Mouse (Mus musculus) left cerebral cortex, adult 11 months (tissue): ENCODE data around the gene Igsf8.

ENCODE experiments used
- DNase-seq: peaks from one replicate; pipeline ENCODE4 v3.0.0; 2022; ENCODE audit warnings: low spot score

Gene Igsf8

DNA sequence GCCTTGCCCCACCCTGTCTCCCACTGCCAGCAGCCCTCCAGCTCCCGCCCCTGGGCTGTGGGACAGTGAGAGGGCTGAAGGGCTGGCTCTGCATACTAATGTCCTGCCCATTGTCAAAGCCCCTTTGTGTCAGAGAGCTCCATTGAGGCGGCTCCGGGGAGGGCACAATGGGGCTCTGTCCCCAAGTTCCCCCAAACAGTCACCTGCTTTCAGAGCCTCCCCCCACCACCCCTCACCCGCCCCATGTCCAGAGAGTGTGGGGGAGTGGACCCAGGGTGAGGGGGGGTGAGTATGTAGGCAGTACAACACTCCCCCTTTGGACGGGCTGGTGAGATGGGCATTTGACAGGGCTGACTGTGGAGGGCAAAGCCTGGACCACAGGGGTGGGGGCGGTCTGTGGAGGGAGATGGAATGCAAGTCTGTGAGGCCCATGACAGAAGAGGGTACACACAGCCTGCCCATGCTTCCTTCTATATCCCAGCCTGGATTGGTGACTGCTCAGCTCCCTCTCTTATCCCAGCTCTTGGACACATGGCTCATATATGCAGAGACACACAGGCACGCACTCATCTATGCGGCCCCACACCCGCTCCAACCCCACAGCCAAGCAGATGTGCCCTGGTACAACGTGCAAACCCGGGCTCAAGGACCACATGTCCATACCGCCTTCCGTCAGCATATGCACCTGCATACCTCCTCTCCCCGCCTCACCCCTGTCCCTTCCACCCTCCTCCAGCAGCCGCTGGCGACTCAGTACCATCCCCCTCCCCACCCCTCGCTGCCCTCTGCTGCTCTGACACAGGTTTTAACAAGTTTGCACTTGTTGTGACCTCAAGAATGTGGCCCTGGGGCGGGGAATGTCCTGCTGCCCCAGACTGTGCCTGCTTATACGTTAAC, 88.7 kb downstream of the Igsf8 start:
- DNase-seq: peak; percentile 79

DNA sequence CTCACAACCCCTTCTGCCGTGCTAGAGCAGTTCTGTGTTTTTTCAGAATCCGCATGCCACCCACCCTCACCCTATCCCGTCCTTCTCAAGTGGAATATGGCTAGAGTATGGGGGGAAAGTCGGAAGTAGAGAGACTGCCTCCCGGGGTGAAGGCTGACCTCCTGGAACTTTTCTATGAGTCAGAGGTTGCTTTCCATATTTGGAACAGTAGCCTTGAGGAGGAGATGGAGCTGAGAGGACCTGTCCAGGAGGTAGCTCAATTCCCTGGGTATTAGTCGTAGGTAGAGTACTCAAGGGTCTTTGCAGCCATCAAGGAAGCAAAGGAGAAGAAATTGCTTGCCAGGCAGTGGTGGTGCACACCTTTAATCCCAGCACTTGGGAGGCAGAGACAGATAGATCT, 90.6 kb downstream of the Igsf8 start:
- DNase-seq: no peak

DNA sequence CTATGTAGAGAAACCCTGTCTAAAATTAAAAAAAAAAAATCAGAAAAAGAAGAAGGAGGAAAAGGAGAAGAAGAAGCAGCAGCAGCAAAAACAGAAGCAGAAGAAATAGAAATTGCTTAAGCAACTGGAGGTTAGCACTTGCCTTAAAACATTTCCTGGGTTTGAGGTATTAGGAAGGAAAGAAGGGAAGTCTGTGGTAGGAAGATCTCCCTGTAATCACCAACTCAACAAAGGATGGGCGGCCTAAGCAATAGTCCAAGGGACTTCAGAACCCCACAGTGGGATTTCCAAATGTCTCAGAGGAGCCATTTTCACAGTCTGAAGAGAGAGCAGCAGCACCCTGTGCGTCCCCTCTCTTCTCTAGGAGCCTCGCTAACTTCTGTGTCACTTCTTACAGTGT, 91.0 kb downstream of the Igsf8 start:
- DNase-seq: no peak

DNA sequence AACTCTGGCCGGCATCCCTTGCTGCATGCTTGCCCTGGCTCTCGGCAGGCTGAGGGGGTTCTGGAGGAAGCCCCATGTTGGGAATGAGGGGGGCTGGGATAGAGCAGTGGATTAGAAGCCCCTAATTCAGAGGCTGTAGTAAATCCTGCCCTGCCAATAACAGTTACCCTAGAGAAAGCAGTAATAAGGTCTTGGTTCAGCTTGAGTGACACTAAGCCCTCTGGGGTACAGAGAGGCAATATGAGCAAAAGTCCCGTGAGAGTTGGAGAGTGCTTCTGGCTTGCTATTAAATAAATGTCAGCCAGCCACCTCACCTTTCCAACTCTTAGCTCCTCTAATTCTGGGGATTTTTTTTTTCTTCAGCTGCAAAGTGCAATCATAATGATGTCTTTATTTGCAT, 93.9 kb downstream of the Igsf8 start:
- DNase-seq: no peak

DNA sequence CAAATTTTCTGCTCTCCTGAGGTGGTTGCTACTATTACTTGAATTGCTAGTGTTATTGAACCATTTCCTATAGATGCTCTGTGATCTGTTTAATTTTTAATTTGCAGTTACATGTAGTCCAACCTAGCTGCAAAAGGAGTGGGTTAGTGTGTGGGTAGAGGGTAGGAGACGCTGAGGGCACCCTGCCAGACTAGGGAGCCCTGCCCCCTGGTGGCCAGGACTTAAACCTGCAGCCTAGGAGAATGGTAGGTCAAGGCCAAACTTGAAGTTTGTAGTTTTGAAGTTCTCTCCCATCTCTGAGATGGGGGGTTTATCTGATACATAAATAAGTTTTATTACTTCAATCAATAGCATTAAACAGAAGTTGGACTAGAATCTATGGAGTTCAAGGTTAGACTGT, 96.1 kb downstream of the Igsf8 start:
- no peak for DNase-seq

DNA sequence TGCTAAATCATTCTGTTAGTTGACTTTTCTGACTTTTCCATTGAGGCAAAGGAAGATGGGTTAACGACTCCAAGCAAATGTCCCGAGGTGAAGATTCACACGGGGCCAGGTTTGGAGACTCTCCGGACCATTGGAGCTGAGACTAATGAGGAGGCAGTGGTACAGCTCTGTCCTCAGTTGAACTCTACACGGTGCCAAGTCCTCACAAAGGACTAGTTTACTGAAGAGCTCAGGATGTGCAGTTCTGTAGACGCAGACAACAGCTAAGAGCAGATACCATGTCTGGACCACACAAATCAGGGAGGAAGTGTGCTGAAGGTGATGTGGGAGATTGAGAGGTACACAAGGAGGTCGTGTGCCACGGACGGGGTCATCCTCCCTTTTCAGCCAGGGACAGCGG, 96.9 kb downstream of the Igsf8 start:
- no peak for DNase-seq

DNA sequence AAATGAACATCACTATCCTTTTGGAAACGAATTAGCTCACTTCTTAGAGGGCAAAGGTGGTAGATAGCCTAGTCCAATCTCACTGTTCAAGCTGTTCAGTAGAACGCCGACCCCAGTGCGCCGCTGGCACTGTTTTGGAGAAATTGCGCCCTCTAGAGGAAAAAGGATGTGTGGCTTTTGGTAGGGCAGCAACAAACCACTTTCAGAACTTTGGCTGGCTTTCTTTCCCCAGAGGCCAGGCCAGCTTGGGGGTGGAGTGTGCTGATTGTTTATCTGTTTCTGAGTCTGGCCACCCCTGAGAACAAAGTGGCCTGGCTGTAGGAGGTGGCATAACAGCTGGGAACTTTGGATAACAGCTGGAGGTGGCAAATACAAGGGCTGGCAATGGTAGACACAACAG, 103.2 kb downstream of the Igsf8 start:
- DNase-seq: no peak

DNA sequence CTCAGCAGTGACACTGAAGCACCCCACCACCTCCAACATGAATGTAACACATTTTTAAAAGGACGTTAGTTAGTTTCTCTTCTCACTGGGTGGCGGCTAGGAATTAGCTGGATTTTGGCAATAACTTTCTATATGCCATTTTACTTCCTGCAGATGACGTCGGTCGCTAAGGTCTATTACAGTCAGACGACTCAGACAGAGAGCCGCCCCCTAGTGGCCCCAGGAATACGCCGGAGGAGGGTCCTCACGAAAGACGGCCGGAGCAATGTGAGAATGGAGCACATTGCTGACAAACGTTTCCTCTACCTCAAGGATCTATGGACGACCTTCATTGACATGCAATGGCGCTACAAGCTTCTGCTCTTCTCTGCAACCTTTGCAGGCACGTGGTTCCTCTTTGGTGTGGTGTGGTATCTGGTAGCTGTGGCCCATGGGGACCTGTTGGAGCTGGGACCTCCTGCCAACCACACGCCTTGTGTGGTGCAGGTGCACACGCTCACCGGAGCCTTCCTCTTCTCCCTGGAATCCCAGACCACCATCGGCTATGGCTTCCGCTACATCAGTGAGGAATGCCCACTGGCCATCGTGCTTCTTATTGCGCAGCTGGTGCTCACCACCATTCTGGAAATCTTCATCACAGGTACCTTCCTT, 107.5 kb downstream of the Igsf8 start:
- no peak for DNase-seq
